ENCODE assay signal across 25 mouse cellular contexts in genomic region chr8:95310342-95310970, GRCm38 (mm10). TPM values are rescaled to one million over a fixed set of nuclear protein-coding genes. Genes with fewer than 3 reads are reported as not detected.
DNase-seq lines count a peak whose midpoint lies in the region; ATAC-seq lines count a peak whose summit lies in the region.
"Had no signal": no experiment of that assay in that cellular context is flagged by ENCODE, and none has a peak within 500 bp of the region (broad histone marks: within the 10 kb centered on the region; RNA-seq: fewer than 3 reads in every experiment).

TSS of gene Tepp (plus strand) at chr8:95310566.

- H3K4me3 ChIP-seq in megakaryocyte, embryonic 14.5 days (replicated peaks), result peak within 1 kb of the TSS; percentile 28
- H3K4me3 ChIP-seq in forebrain, embryonic 16.5 days (replicated peaks; ENCODE audit: low read length), result no peak within 1 kb of the TSS
- H3K4me3 ChIP-seq in midbrain, embryonic 13.5 days (replicated peaks), result no peak within 1 kb of the TSS
- H3K4me3 ChIP-seq: gastrocnemius, adult 2 months; myocyte had no signal

- WGBS in forebrain, embryonic 16.5 days, result 13% methylated on average over 6 of the region's 6 CpGs
- 19% methylated on average over 6 of the region's 6 CpGs for WGBS in midbrain, embryonic 13.5 days

- peaks cover 61% of the 10 kb centered on the region for H3K27me3 ChIP-seq in megakaryocyte, embryonic 14.5 days (replicated peaks)
- no peaks in the 10 kb centered on the region for H3K27me3 ChIP-seq in forebrain, embryonic 16.5 days (replicated peaks; ENCODE audit: control insufficient read depth, insufficient read depth, low read length)
- no peaks in the 10 kb centered on the region for H3K27me3 ChIP-seq in midbrain, embryonic 13.5 days

- H3K9me3 ChIP-seq in megakaryocyte, embryonic 14.5 days, result no peaks in the 10 kb centered on the region
- H3K9me3 ChIP-seq in forebrain, embryonic 16.5 days (ENCODE audit: control insufficient read depth, low read length), result no peaks in the 10 kb centered on the region
- no peaks in the 10 kb centered on the region for H3K9me3 ChIP-seq in midbrain, embryonic 13.5 days

- peak; percentile 51 for DNase-seq in retina, postnatal 7 days (ENCODE audit: low read depth, low spot score)
- DNase-seq in cerebellum, postnatal 4 days (ENCODE audit: low spot score in 2 of 2), result no peak
- DNase-seq in thymus, postnatal 4 days, result no peak
- DNase-seq: adrenal gland, postnatal 14 days; cerebellum, adult 11 months; cerebellum, postnatal 14 days; gastrocnemius, adult 2 months; heart, postnatal 10 days; kidney, adult 2 months; kidney, postnatal 10 days; liver had no signal

- H3K36me3 ChIP-seq in megakaryocyte, embryonic 14.5 days (replicated peaks; ENCODE audit: low read length), result no peaks in the 10 kb centered on the region
- no peaks in the 10 kb centered on the region for H3K36me3 ChIP-seq in forebrain, embryonic 16.5 days (ENCODE audit: control insufficient read depth, insufficient read depth)
- H3K36me3 ChIP-seq in midbrain, embryonic 13.5 days, result no peaks in the 10 kb centered on the region

- peaks cover 24% of the 10 kb centered on the region for H3K4me1 ChIP-seq in megakaryocyte, embryonic 14.5 days
- peaks cover 9% of the 10 kb centered on the region for H3K4me1 ChIP-seq in forebrain, embryonic 16.5 days (replicated peaks; ENCODE audit: control insufficient read depth, insufficient read depth, low read length)
- peaks cover 19% of the 10 kb centered on the region for H3K4me1 ChIP-seq in midbrain, embryonic 13.5 days (replicated peaks)

- peak within 1 kb of the TSS; percentile 16 for H3K4me2 ChIP-seq in forebrain, embryonic 16.5 days (ENCODE audit: low read length)
- H3K4me2 ChIP-seq in midbrain, embryonic 13.5 days (replicated peaks), result peak within 1 kb of the TSS; percentile 26
- H3K4me2 ChIP-seq: heart, embryonic 11.5 days had no signal

- H3K27ac ChIP-seq in forebrain, embryonic 16.5 days (ENCODE audit: low read length), result no peak within 1 kb of the TSS
- peak within 1 kb of the TSS; percentile 20; the same call in 1 of the 2 replicates for H3K27ac ChIP-seq in midbrain, embryonic 13.5 days
- H3K27ac ChIP-seq: gastrocnemius, adult 2 months had no signal

- no peak within 1 kb of the TSS for H3K9ac ChIP-seq in forebrain, embryonic 16.5 days (replicated peaks; ENCODE audit: low read depth, low read length)
- H3K9ac ChIP-seq in midbrain, embryonic 13.5 days (replicated peaks), result no peak within 1 kb of the TSS

- ATAC-seq in megakaryocyte, adult 5-6 weeks (ENCODE audit: poor library complexity, severe bottlenecking), result no peak
- peak; percentile 64 for ATAC-seq in forebrain, embryonic 16.5 days
- ATAC-seq in midbrain, embryonic 13.5 days, result peak; percentile 73
- ATAC-seq: lung, postnatal 0 days; Patski had no signal

RNA-seq across cellular contexts. Expression of gene Tepp, which starts in this region (rescaled TPM):
- not detected in 2 replicates for polyA plus RNA-seq in megakaryocyte, embryonic 14.5 days (2012; ENCODE audit: insufficient read depth, low replicate concordance)
- 0.36 TPM in 1 of 2 replicates, not detected in the other for total RNA-seq in megakaryocyte, adult 5-6 weeks (2015)
- total RNA-seq in megakaryocyte, adult 5-6 weeks (2017), result not detected in 2 replicates
- polyA plus RNA-seq in forebrain, embryonic 16.5 days (2015; fragmentation: Nextera tagmentation; extraction: Ambion mirVana), result 1.5 TPM in 1 of 2 replicates, not detected in the other
- 0.70 TPM in 1 of 2 replicates, not detected in the other for polyA plus RNA-seq in midbrain, embryonic 13.5 days (2015; fragmentation: Nextera tagmentation; extraction: Ambion mirVana)
- total RNA-seq: adrenal gland, postnatal 14 days; gastrocnemius, adult 2 months; granulocyte monocyte progenitor cell, adult 5-6 weeks; heart, postnatal 10 days; layer of hippocampus, postnatal 25 days; left cerebral cortex, postnatal 25 days; megakaryocyte progenitor cell, adult 5-6 weeks had no signal
- polyA plus RNA-seq: heart, embryonic 11.5 days; liver, embryonic 16.5 days; myocyte; Patski; stomach, embryonic 16.5 days had no signal

Comparison
In these comparisons a context has a peak if more than half of its experiments do, and no peak if none do; other contexts are left out.
1. Peak in ATAC-seq, H3K27ac ChIP-seq and H3K4me2 ChIP-seq in midbrain, embryonic 13.5 days; RNA of the gene not detected or under 1 TPM.